Mouse (Mus musculus) v-Abl transformed pro-B cells (cell line): ENCODE results near the gene Pex6.

Source experiments
- in situ Hi-C, 2 experiments: fragments of 400-800 bp; cut with MboI; formaldehyde crosslinking; loops; one replicate each; pipeline ENCODE4 v1.15.1; 2025; ENCODE audit not compliant: unreplicated experiment in 2 of 2

Gene Pex6

GRCm38 (mm10) chr17:46699912-46700311 is 11.4 kb upstream of the Pex6 start:
- in situ Hi-C loops: no loop called here

- in situ Hi-C loops: no loop called here
These were observed 9.8 kb upstream of the Pex6 start for GRCm38 (mm10) chr17:46701489-46701888.

DNA sequence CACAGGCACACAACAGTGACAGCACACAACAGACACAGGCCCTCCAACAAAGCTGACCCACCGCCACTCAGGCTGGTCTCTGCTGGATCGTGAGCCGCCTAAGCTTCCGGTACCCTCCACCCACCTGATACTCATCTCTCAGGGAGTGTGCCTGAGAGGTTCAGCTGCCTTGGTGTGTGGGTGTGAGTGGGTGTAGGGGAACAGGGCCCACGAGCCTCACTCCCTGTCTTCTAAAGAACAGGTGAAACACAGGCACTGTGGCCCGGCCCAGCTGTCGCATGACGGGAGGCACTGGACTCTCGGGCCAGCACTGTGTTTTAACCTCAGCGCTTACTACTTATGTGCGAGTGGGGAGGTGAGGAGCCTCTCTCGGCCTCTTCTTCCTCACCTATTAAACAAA is 9.2 kb upstream of the Pex6 start:
- in situ Hi-C loops: no loop called here

DNA sequence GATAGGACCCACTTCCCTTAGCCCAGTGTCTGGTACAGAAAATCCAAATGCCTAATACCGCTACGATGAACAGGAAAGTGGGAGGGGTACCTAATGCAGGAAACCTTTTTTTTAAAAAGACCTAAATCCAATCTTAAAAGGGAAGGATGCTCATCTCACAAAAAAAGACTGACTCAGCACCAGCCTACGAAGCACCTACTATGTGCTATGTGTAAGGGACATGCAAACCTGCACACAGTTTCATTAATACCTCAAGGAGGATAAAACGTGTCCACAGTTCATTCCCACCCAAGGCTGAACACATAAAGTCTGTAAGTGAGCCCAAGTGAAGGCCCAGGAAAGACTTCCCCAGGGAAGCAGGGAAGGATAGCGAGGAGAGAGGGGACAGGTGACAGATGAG is 8.8 kb upstream of the Pex6 start:
- in situ Hi-C loops: no loop called here

DNA sequence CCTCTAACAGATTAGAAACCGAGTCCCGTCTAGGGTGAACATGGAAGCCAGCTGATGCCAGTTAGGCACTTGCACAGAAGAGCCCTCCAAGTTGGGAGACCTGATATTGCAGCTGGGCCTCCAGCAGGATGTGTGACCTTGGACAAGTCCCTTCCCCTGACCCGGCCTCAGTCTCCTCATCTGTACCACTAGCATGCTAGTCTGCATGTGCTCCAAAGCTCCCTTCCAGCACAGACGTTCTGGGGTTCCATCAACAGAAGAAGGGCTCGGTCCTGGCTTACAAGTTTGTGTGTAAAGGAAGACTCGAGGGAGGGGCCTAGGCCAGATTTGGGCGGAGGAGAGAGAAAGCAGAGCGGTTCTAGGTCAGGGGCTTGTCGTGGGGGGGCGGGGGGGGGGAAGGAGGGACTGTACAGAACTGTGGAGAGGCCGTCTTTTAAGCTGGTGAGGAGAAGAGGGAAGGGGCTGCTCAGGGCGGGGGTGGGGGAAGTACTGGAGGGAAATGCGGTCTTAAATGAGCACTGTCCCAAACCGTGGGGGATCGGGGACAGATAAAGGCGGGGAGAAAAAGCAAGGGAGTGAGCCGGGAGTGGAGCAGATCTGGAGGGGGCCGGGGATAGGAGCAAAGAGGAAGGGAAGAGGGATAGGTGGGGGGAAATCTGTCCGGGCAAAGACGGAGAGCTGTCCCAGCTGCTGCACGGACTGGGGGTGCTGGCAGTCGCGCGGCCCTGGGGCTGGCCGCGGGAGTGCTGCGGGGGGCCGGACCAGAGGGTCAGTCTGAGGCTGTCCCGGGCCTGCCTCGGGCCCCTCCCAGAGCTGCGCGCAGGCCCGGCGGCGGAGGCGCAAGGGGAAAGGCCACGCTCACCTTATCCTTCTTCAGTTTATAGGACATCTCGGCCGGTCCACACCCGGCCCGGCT is 7.0 kb upstream of the Pex6 start:
- in situ Hi-C loops: no loop called here

GRCm38 (mm10) chr17:46704887-46705835 is 6.1 kb upstream of the Pex6 start, which contains the start of gene Ppp2r5d:
Gene Ppp2r5d (minus strand): TSS chr17:46705111.
- in situ Hi-C loops: no loop called here

DNA sequence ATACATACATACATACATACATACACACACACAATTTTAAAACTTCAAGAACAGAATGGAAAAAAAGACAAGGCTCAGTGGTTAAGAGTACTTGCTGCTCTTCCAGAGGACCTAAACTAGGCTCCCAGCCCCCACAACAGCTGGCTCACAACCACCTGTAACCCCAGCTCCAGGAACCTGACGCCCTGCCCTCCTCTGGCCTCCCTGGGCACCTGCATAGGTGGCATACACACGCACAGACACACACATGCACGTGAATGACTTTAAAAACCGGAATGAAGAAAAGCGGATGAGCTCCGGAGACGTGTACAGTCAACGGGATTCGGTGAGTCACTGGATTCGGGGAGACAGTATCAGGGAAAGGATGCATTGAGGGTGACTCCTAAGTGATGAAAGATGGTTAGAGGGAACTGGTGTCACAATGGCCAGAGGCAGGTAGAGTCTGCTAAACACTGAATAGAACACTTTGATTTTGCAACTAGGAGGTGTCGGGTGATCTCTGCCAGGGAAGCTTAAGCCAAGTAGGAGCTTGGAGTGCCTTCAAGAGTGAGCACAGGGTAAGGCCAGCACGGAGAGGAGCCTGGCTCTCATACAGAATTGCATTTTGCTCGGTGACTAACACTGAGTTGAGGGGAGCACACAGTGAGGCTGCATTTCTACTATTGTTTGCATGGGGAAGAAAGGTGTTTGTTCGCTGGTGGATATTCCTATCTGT is 4.7 kb upstream of the Pex6 start:
- in situ Hi-C loops: no loop called here

DNA sequence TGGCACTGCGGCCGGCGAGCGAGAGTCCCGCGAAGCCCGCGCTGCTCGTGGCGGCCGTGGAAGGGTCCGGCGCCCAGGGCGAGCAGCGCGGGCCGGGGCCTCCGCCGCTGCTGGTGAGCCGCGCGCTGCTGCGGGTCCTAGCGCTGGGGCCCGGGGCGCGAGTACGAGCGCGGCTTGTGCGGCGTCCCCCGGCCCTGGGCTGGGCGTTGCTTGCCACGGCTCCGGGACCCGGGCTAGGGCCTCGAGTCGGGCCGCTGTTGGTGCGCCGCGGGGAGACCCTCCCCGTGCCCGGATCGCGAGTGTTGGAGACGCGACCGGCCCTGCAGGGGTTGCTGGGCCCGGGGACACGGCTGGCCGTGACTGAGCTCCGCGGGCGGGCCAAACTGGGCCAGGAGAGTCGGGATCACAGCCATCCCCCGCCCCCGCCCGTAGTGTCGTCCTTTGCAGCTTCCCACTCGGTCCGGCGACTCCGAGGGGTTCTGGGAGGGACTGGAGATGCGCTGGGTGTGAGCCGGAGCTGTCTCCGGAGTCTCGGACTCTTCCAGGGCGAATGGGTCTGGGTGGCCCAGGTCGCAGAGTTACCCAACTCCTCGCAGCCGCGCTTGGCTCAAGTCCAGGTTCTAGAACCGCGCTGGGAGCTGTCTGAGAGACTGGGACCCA is 479 bp downstream of the Pex6 start:
- in situ Hi-C loops: no loop called here

DNA sequence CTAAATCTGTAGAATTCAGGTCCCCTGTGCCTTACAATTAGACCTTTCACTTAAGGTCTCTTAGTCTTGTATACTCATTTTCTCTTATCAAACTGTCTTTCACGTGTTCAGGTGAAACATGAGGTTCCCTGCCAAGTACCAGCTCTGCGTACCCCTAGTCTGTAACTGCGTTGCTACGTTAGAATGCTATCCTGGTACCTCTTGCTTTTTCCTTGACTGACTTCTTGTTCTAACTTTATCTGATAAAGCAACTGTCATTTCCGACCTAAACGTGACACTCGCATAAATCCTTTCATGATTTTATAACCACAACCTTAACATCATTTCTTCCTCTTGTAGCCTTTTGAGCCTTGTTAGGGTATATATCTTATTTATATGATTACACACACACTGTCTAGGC is 1.2 kb downstream of the Pex6 start:
- in situ Hi-C loops: no loop called here

DNA sequence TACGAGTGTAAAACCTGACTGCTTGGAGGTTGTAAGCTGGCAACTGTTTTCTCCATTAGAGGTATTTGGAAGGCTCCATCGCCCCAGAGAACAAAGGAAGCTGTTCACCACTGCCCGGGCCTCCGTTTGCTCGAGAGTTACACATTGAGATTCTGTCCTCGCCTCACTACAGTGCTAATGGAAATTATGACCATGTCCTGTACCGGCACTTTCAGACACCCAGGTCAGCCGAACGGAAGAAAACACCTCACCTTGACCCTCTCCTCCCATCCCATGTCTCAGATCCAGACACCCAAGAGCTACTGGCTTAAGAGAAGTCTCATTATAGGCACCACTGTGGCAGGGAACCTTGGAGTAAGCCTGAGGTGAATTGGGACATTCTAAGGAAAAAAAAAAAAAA is 2.6 kb downstream of the Pex6 start:
- in situ Hi-C loops: no loop called here

DNA sequence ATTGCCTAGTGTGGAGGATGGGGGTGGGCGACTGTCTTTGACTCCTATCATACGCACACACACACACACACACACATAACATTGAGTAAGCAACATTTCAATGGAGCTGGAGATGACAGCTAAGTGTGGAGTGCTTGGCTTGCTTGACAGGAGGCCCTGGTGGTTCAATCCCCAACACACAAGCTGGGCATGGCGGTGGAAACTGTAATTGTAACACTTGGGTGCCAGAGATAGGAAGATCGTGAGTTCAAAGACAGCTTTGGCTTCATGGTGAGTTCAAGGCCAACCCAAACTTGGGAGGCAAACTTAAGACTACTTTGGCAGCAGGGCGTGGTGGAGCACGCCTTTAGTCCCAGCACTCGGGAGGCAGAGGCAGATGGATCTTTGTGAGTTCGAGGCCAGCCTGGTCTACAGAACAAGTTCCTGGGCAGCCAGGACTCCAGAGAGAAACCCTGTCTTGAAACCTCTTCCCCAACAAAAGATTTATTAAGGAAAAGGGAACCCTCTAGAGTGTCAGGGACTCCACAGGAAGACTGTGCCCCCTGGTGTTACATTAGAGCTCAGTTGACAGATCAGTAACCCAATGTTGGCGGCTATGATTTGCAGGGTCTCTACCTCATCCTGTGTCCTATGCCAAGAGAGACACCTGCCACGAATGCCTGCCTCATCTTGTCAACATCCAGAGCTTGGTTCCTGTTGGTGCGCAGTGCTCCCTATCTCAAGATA is 3.7 kb downstream of the Pex6 start:
- in situ Hi-C loops: no loop called here

GRCm38 (mm10) chr17:46721077-46721476 is 9.8 kb downstream of the Pex6 start:
- in situ Hi-C loops: loop anchor here (5.0 kb wide), 1 partner anchor 194 kb away; no protein-coding TSS in a partner anchor

- in situ Hi-C loops: loop anchor here (5.0 kb wide), 1 partner anchor 197 kb away; no protein-coding TSS in a partner anchor
These were observed 13.3 kb downstream of the Pex6 start for GRCm38 (mm10) chr17:46724477-46725084.

DNA sequence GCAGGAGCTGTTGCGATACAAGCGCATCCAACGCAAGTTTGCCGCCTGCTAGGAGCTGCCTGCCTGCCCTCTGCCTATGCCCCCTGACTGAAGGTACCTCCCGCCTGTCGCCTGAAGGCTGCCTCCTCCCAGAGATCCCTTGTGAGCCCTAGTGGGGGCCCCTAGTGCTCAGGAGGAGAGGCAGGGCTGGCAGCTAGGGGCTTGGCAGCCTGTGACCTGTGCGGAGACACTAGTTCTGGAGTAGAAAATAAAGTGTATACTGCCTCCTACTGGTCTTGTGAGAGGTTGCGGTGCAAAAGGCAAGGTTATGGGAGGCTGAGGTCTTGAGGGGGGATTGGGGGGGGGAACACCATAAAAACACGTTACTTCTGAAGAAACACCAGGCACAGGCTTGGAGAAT is 14.0 kb downstream of the Pex6 start:
- in situ Hi-C loops: no loop called here

DNA sequence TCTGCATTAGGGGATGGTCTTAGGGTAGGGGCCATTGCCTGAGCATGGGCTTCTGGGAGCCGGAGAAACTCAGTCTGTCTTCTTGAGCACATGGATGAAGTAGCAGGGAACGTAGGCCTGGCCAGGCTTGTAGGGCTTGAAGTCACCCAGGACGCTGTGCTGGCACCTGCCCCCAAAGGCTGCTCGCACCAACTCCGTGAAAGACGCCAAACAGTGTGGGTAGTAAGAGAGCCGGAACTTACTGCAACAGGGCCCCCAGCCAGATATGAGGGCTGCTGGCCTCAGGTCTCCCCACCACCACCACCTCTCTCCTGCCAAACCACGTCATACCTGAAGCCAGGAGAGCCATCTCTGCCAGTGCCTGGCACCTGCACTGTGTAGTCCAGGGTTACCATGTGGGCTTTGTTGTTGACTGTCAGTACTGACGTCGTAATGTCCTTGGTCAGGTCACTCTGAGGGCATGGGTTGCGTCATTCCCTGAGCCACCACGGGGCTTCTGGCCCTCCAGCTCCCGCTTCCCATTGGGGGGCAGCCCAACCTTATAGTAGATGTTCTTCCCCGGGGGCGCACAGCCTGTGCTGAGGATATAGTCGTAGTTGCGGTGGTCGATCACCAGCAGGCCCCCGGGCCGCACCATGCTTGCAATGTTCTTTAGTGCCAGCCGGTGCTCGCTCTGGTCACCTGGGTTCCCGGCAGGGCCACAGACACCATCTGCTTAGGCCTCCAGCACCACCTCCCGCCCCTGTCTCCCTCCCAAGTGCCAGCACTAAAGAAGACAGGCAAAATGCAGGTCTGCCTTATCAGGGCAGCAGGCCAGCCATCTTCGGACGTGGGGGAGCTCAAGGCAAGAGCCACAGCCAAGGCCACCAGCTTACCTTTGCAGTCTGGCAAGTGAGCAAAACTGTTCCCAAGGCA is 14.7 kb downstream of the Pex6 start:
- in situ Hi-C loops: no loop called here

DNA sequence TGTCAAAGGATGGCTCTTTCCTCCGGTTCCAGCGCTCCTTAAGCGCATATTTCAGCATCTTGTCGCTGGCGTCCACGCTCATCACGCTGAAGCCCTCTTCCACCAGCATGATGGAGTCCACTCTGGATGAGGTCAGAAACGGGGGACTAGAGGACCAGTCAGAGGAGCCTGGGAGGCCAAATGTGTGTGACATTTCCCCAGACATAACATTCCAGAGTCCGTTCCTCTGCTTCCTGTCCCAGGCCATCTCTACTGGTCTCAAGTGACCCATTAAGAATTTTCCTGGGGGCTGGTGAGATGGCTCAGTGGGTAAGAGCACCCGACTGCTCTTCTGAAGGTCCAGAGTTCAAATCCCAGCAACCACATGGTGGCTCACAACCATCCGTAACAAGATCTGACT is 16.0 kb downstream of the Pex6 start:
- in situ Hi-C loops: no loop called here

DNA sequence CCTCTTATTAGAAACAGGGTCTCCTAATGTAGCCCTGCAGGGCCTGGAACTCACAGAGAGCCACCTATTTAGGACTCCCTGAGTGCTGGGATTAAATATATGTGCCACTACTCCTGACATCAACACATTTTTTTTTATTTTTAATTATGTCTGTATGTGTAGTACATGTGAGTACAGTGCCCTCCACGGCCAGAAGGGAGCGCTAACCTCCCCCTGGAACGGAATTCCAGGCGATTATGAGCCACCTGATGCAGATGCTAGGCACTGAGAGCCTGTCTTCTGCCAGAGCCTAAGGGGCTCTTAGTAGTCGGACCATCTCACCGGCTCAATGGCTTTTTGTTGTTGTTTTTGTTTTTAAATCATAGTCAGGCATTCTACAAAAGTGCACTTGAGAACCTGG is 16.8 kb downstream of the Pex6 start:
- in situ Hi-C loops: no loop called here

DNA sequence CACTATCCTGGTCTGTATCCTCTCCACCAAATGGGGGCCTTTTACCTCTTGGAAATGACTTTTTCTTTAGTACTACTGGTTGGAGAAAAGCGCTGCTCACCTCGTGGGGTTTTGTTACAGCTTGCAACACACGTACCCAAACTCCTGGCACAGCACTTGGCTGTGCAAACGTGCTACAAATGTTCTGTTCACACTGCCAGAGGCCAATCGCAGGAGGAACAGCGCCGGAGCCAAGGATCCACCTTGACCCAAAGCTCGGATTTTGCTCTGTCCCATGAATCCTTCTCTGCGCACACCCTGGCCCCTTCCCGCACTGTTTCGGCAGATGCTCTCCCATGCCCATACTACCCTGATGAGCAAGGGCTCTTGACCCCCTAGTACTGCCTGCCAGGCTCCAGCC is 17.2 kb downstream of the Pex6 start:
- in situ Hi-C loops: no loop called here
